In the genomic region with DNA sequence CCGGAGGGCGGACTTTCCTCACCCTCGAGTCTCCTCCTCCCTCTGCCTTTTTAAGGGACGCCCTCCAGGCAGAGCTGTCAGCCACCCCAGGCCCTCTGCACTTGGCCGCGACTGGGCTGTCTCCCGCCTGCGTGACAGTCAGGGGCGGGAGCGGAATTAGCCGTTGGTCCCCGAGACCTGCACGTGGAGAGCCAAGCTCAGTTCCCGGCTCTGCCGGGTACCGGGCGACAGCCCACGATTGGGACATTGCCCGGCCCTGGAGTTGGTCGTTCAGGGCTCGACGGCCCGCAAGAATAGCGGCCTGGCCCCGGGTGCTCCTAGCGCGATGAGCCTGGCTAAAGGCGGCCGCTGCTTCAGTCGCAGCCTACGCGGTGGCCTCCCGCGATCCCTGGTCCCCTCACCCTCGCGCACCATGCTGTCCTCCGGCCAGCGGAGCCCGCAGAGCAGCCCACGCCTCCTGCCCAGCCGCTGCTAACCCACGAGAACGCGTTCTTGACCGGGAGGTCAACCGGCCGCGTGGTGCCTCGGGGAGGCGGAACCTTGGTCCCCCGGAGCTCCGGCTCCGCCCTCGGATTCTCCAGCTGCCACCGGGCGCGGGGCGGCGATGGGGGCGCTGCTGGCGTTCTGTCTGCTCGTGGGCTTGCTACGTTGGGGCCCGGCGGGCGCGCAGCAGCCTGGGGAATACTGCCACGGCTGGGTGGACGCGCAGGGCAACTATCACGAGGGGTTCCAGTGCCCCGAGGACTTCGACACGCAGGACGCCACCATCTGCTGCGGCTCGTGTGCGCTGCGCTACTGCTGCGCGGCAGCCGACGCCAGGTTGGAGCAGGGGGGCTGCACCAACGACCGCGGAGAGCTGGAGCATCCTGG, we compare ENCODE assay signal across 8 mouse cellular contexts. TPM values are rescaled to one million over a fixed set of nuclear protein-coding genes. Genes with fewer than 3 reads are reported as not detected.
A peak's percentile ranks its signal among the peaks of the same experiment; 100 is the strongest.
DNase-seq lines count a peak whose midpoint lies in the region; ATAC-seq and TF ChIP-seq lines count a peak whose summit lies in the region.

A gene (plus strand): TSS at position 79 of the 870 bp plus-strand sequence.

- H3K4me3 ChIP-seq in thymus, adult 2 months (ENCODE audit: control insufficient read depth, insufficient read depth, low read length) = peak within 1 kb of the TSS; percentile 25
- H3K4me3 ChIP-seq in heart, embryonic 11.5 days (ENCODE audit: low read depth, low read length) = peak within 1 kb of the TSS; percentile 43

- no peaks in the 10 kb centered on the region for H3K9me3 ChIP-seq in heart, embryonic 11.5 days (replicated peaks; ENCODE audit: control insufficient read depth, low read length)

- peaks cover 11% of the 10 kb centered on the region; the same call in 1 of the 2 replicates for H3K4me1 ChIP-seq in thymus, adult 2 months (replicated peaks; ENCODE audit: control insufficient read depth, insufficient read depth, low read length)
- H3K4me1 ChIP-seq in heart, embryonic 11.5 days (ENCODE audit: control insufficient read depth, insufficient read depth, low read length) = peaks cover 4% of the 10 kb centered on the region; the same call in 1 of the 2 replicates

- H3K27ac ChIP-seq in thymus, adult 2 months (ENCODE audit: control insufficient read depth, insufficient read depth, low read length) = no peak within 1 kb of the TSS
- H3K27ac ChIP-seq in heart, embryonic 11.5 days (ENCODE audit: low read depth, low read length) = no peak within 1 kb of the TSS

- peak within 1 kb of the TSS; percentile 34; the same call in 1 of the 2 replicates for H3K9ac ChIP-seq in heart, embryonic 11.5 days (ENCODE audit: low read depth, low read length)

- no peak for TF ChIP-seq POLR2A in thymus, adult 2 months (IDR thresholded peaks at IDR 0.05; ENCODE audit: control insufficient read depth, extremely low read depth, insufficient read depth, low read length, poor library complexity)

- H3K4me2 ChIP-seq in heart, embryonic 11.5 days = peak within 1 kb of the TSS; percentile 83

- peak; percentile 18 for DNase-seq in thymus, adult 2 months
- no peak for DNase-seq in thymus, adult 18-20 months
- DNase-seq in embryo, embryonic 10 days (ENCODE audit: low spot score) = peak; percentile 62
- DNase-seq in kidney, adult 9 months = peak; percentile 54
- DNase-seq in lung, postnatal 10 days = peak; percentile 38
- DNase-seq in retina, postnatal 7 days (ENCODE audit: low read depth, low spot score) = peak; percentile 30
- no peak for DNase-seq in right cerebral cortex, adult 18-20 months

- ATAC-seq in heart, embryonic 11.5 days (replicated peaks; ENCODE audit: insufficient number of reproducible peaks, low FRiP score, low TSS enrichment) = peak; percentile 63

- no peaks in the 10 kb centered on the region for H3K36me3 ChIP-seq in thymus, adult 2 months (ENCODE audit: control insufficient read depth, insufficient read depth, low read length)
- H3K36me3 ChIP-seq in heart, embryonic 11.5 days (ENCODE audit: control insufficient read depth, insufficient read depth, low read length) = no peaks in the 10 kb centered on the region

- TF ChIP-seq CTCF in thymus, adult 2 months (IDR thresholded peaks at IDR 0.05; ENCODE audit: borderline replicate concordance, control insufficient read depth, extremely low read depth, insufficient read depth, low read length, poor library complexity) = no peak

- WGBS in thymus, adult 2 months = under 1% methylated on average over 86 of the region's 86 CpGs
- 1% methylated on average over 85 of the region's 86 CpGs for WGBS in heart, embryonic 11.5 days (ENCODE audit: insufficient replicate concordance)

- H3K27me3 ChIP-seq in thymus, adult 2 months (ENCODE audit: control insufficient read depth, insufficient read depth, low read length) = peaks cover 29% of the 10 kb centered on the region
- H3K27me3 ChIP-seq in heart, embryonic 11.5 days (ENCODE audit: control insufficient read depth, insufficient read depth, low read length) = peaks cover 57% of the 10 kb centered on the region

RNA-seq across cellular contexts. Expression of the gene that starts here (rescaled TPM):
- 0.53 and 0.68 TPM in 2 replicates for polyA plus RNA-seq in thymus, adult 2 months (2012; rRNA removed)
- 2.0 and 2.4 TPM in 2 replicates for polyA plus RNA-seq in heart, embryonic 11.5 days (2014; fragmentation: Nextera tagmentation; extraction: Ambion mirVana)

Comparison
In these comparisons a context has a peak if more than half of its experiments do, and no peak if none do; other contexts are left out.
1. Peak in DNase-seq and H3K4me3 ChIP-seq in thymus, adult 2 months; RNA of the gene not detected or under 1 TPM.
2. DNase-seq: peak in embryo, embryonic 10 days (single experiment), kidney, adult 9 months (single experiment), lung, postnatal 10 days (single experiment) and retina, postnatal 7 days (single experiment); none in thymus, adult 18-20 months (0 of 2) and right cerebral cortex, adult 18-20 months (single experiment).